Mouse (Mus musculus) embryonic facial prominence, embryonic 14.5 days (tissue): ENCODE data around the gene Blm. TPM values are rescaled to one million over a fixed set of nuclear protein-coding genes. Genes with fewer than 3 reads are reported as not detected.
A peak's percentile ranks its signal among the peaks of the same experiment; 100 is the strongest.

ENCODE experiments used
- ATAC-seq: fragments of 200-750 bp; cut with Nextera tagmentation; 2 replicates; pipeline ENCODE4 v1.8.0; 2017; ENCODE audit warnings: low read depth, moderate number of reproducible peaks, moderate TSS enrichment
- DNase-seq: peaks from one replicate; pipeline ENCODE4 v3.0.0-alpha.2; 2015; ENCODE audit warnings: low spot score
- H3K27ac ChIP-seq: fragments of 300-500 bp; sonication (generic); replicated peaks from 2 replicates; pipeline ENCODE4 v1.5.1; 2014; ENCODE audit warnings: low read depth, mild to moderate bottlenecking, low read length, moderate library complexity
- H3K27me3 ChIP-seq: fragments of 300-500 bp; sonication (generic); replicated peaks from 2 replicates; pipeline ENCODE4 v1.6.1; 2014; ENCODE audit warnings: low read length; ENCODE audit not compliant: control insufficient read depth, insufficient read depth
- H3K36me3 ChIP-seq: fragments of 300-500 bp; sonication (generic); 2 replicates; pipeline ENCODE4 v1.6.1; 2014; ENCODE audit warnings: low read length, mixed read lengths; ENCODE audit not compliant: control insufficient read depth, insufficient read depth
- H3K4me1 ChIP-seq: fragments of 300-500 bp; sonication (generic); 2 replicates; pipeline ENCODE4 v1.6.1; 2014; ENCODE audit warnings: antibody characterized with exemption, low read length; ENCODE audit not compliant: control insufficient read depth, insufficient read depth
- H3K4me2 ChIP-seq: fragments of 300-500 bp; sonication (generic); 2 replicates; pipeline ENCODE4 v1.6.1; 2014; ENCODE audit warnings: low read depth, mild to moderate bottlenecking, low read length, moderate library complexity, mixed read lengths
- H3K4me3 ChIP-seq: fragments of 300-500 bp; sonication (generic); 2 replicates; pipeline ENCODE4 v1.5.1; 2014; ENCODE audit warnings: low read depth, mild to moderate bottlenecking, low read length
- H3K9ac ChIP-seq: fragments of 300-500 bp; sonication (generic); 2 replicates; pipeline ENCODE4 v1.6.1; 2014; ENCODE audit warnings: low read depth, mild to moderate bottlenecking, low read length, moderate library complexity, mixed read lengths
- H3K9me3 ChIP-seq: fragments of 300-500 bp; sonication (generic); 2 replicates; pipeline ENCODE4 v1.6.1; 2016; ENCODE audit warnings: low read length; ENCODE audit not compliant: control insufficient read depth
- WGBS: fragments of 180-500 bp; shearing (Covaris S2); extraction: QIAGEN DNeasy Blood & Tissue Kit; methylation state at CpG from one replicate; pipeline ENCODE4 v1.1.7; 2014; 5-methylcytosine and 5-hydroxymethylcytosine counted together
- polyA plus RNA-seq: library from polyadenylated mRNA; unstranded; fragments of >200 nt; fragmentation: Nextera tagmentation; extraction: Ambion mirVana; gene quantifications from 2 replicates; pipeline ENCODE4 v1.2.1, GENCODE M21; 2014

The Blm gene
- polyA plus RNA-seq, 1 experiment from 2014 or later = 13.1 TPM

- Histone ChIP-seq H3K4me3 (no peak overlapping the region), H3K27me3 (no peaks in the 10 kb centered on the region), H3K4me2 (no peak overlapping the region), H3K4me1 (no peaks in the 10 kb centered on the region), H3K9me3 (no peaks in the 10 kb centered on the region), H3K27ac (no peak overlapping the region), H3K36me3 (no peaks in the 10 kb centered on the region), H3K9ac (no peak overlapping the region)
- ATAC-seq (no peak), DNase-seq (no peak)
- 80% methylated on average over 8 of the region's 8 CpGs for WGBS
Observed at GRCm38 (mm10) chr7:80567982-80568381, 33.1 kb upstream of the Blm start.

DNA sequence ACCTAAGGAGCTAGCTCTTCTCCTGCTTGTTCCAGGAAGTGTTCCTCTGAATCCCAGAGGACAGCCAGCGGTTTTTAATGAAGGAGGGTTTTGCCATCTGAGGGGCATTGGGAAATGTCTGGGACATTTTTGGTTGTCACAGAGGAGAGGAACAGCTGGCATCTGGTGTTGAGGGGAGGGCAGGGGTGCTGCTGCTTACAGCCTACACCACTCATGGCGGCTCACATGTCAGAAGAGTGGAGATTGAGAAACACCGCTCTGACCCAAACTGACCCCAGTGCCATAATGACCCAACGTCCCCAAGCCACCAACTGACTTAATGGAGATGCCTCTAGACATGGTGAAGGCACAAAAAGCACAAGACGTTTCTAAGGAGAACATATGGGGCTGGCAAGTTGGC, 27.0 kb upstream of the Blm start:
- 55% methylated on average over 5 of the region's 5 CpGs for WGBS
- H3K9me3 ChIP-seq = no peaks in the 10 kb centered on the region
- DNase-seq (no peak), ATAC-seq (no peak)
- H3K4me3 ChIP-seq = no peak overlapping the region
- no peak overlapping the region for H3K9ac ChIP-seq
- no peak overlapping the region for H3K27ac ChIP-seq
- H3K4me2 ChIP-seq = no peak overlapping the region
- no peaks in the 10 kb centered on the region for H3K27me3 ChIP-seq
- H3K4me1 ChIP-seq = peaks cover 5% of the 10 kb centered on the region; the same call in 1 of the 2 replicates
- H3K36me3 ChIP-seq = no peaks in the 10 kb centered on the region

- no peak for DNase-seq
Observed at GRCm38 (mm10) chr7:80561271-80561670, 26.4 kb upstream of the Blm start.

GRCm38 (mm10) chr7:80558572-80558971, 23.7 kb upstream of the Blm start:
- H3K9ac ChIP-seq = no peak overlapping the region

More at GRCm38 (mm10) chr7:80561271-80561670, 26.4 kb upstream of the Blm start:
- Histone ChIP-seq H3K36me3 (no peaks in the 10 kb centered on the region), H3K9ac (no peak overlapping the region), H3K27me3 (no peaks in the 10 kb centered on the region), H3K4me3 (no peak overlapping the region), H3K27ac (0 out of 2 replicates have a peak overlapping the region, but pooled peaks have one; percentile 6), H3K4me2 (no peak overlapping the region), H3K9me3 (no peaks in the 10 kb centered on the region), H3K4me1 (peaks cover 5% of the 10 kb centered on the region; the same call in 1 of the 2 replicates)
- WGBS = 55% methylated on average over 9 of the region's 9 CpGs
- ATAC-seq = 0 out of 2 replicates have a peak, but pooled peaks have one; percentile 22

DNA sequence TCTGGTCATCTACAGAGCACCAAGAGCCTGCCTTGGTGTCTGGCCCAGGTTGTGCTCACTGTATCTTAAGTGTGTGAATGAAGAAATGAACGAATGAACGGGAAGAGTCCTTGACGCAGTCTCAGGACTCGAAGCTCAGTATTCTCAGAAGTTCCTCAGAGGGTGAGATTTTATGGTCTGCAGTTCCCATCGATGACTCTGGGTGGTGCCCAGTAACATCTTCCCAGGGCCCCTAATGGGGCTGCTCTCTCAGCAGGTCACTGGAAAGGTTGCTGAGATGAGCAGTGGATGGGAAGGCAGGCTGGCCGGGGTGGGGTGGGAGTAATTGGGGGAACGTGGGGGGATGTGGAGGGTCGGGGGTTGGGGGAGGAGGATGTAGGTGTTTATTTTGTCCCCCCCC, 23.2 kb upstream of the Blm start:
- Histone ChIP-seq H3K9ac (no peak overlapping the region), H3K4me3 (no peak overlapping the region), H3K4me1 (peaks cover 12% of the 10 kb centered on the region; the same call in 1 of the 2 replicates), H3K27me3 (no peaks in the 10 kb centered on the region), H3K27ac (no peak overlapping the region), H3K36me3 (no peaks in the 10 kb centered on the region), H3K9me3 (no peaks in the 10 kb centered on the region), H3K4me2 (no peak overlapping the region)
- WGBS = 54% methylated on average over 8 of the region's 8 CpGs
- DNase-seq = no peak
- ATAC-seq = no peak

More at GRCm38 (mm10) chr7:80558572-80558971, 23.7 kb upstream of the Blm start:
- ATAC-seq (no peak), DNase-seq (peak; percentile 22)
- no peaks in the 10 kb centered on the region for H3K36me3 ChIP-seq
- H3K27ac ChIP-seq = no peak overlapping the region
- no peak overlapping the region for H3K4me2 ChIP-seq
- peaks cover 12% of the 10 kb centered on the region; the same call in 1 of the 2 replicates for H3K4me1 ChIP-seq
- WGBS = 57% methylated on average over 5 of the region's 5 CpGs
- H3K4me3 ChIP-seq = no peak overlapping the region
- H3K27me3 ChIP-seq = no peaks in the 10 kb centered on the region
- no peaks in the 10 kb centered on the region for H3K9me3 ChIP-seq

- Histone ChIP-seq H3K9me3 (no peaks in the 10 kb centered on the region), H3K9ac (no peak overlapping the region)
- WGBS = 75% methylated on average over 4 of the region's 4 CpGs
Observed at GRCm38 (mm10) chr7:80557161-80557560, 22.2 kb upstream of the Blm start.

GRCm38 (mm10) chr7:80556166-80556565, 21.2 kb upstream of the Blm start:
- H3K9me3 ChIP-seq = no peaks in the 10 kb centered on the region
- no peaks in the 10 kb centered on the region for H3K36me3 ChIP-seq
- ATAC-seq (no peak), DNase-seq (no peak)
- H3K27ac ChIP-seq = no peak overlapping the region
- peaks cover 7% of the 10 kb centered on the region; the same call in 1 of the 2 replicates for H3K4me1 ChIP-seq
- no peak overlapping the region for H3K4me3 ChIP-seq
- H3K4me2 ChIP-seq = no peak overlapping the region
- WGBS = 81% methylated on average over 3 of the region's 3 CpGs
- no peak overlapping the region for H3K9ac ChIP-seq
- H3K27me3 ChIP-seq = no peaks in the 10 kb centered on the region

More at GRCm38 (mm10) chr7:80557161-80557560, 22.2 kb upstream of the Blm start:
- H3K4me1 ChIP-seq = peaks cover 8% of the 10 kb centered on the region; the same call in 1 of the 2 replicates
- no peak overlapping the region for H3K4me3 ChIP-seq
- no peak for DNase-seq
- no peak for ATAC-seq
- H3K36me3 ChIP-seq = no peaks in the 10 kb centered on the region
- no peaks in the 10 kb centered on the region for H3K27me3 ChIP-seq
- H3K4me2 ChIP-seq = no peak overlapping the region
- no peak overlapping the region for H3K27ac ChIP-seq

DNA sequence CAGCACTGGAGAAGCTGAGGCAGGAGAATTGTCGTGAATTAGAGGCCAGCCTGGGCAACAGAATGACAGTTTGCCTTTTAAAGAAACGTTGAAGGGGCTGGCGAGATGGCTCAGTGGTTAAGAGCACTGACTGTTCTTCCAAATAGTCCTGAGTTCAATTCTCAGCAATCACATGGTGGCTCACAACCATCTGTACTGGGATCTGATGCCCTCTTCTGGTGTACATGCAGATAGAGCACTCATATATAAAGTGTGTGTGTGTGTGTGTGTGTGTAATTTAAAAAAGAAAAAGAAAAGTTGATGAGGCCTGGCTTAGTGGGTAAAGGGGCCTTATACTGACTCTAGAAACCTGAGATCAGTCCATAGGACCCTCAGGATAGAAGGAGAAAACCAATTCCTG, 20.2 kb upstream of the Blm start:
- Histone ChIP-seq H3K27ac (peak overlapping the region; percentile 81), H3K4me3 (no peak overlapping the region), H3K4me2 (no peak overlapping the region), H3K27me3 (no peaks in the 10 kb centered on the region), H3K36me3 (no peaks in the 10 kb centered on the region), H3K4me1 (peaks cover 7% of the 10 kb centered on the region; the same call in 1 of the 2 replicates), H3K9ac (no peak overlapping the region), H3K9me3 (no peaks in the 10 kb centered on the region)
- no peak for ATAC-seq
- DNase-seq = no peak
- 73% methylated on average over 3 of the region's 3 CpGs for WGBS
